Mouse (Mus musculus): ENCODE results near the gene Rab11fip4. TPM values are rescaled to one million over a fixed set of nuclear protein-coding genes. Genes with fewer than 3 reads are reported as not detected.

Rab11fip4 gene
- total and polyA plus RNA-seq, 2 experiments from 2014 or later = 17.4 to 69.3 TPM

- H3K36me3 ChIP-seq (ENCODE audit: insufficient read depth, low read length) = peaks cover 5% of the 10 kb centered on the region; the same call in 1 of the 2 replicates
- H3K27me3 ChIP-seq (ENCODE audit: insufficient read depth, low read length) = no peaks in the 10 kb centered on the region
- ATAC-seq (no peak), DNase-seq (ENCODE audit: low spot score) (no peak)
- H3K4me2 ChIP-seq (ENCODE audit: low read depth, low read length) = no peak overlapping the region
- peaks cover 12% of the 10 kb centered on the region; the same call in 1 of the 2 replicates for H3K4me1 ChIP-seq (ENCODE audit: insufficient read depth, low read length)
- no peak for TF ChIP-seq CTCF (IDR thresholded peaks at IDR 0.05; ENCODE audit: low read depth)
- H3K27ac ChIP-seq = no peak overlapping the region
- H3K9ac ChIP-seq (replicated peaks; ENCODE audit: low read length) = no peak overlapping the region
- WGBS = 79% methylated on average over 5 of the region's 5 CpGs
- H3K4me3 ChIP-seq (ENCODE audit: low read length) = no peak overlapping the region
- no peaks in the 10 kb centered on the region for H3K9me3 ChIP-seq (ENCODE audit: low read length)
Observed at GRCm38 (mm10) chr11:79679929-79680328, 88.9 kb downstream of the Rab11fip4 start.

GRCm38 (mm10) chr11:79680559-79680958 lies 89.5 kb downstream of the Rab11fip4 start:
- TF ChIP-seq CTCF (IDR thresholded peaks at IDR 0.05; ENCODE audit: low read depth) = no peak
- no peak for DNase-seq (ENCODE audit: low spot score)
- Histone ChIP-seq H3K4me1 (ENCODE audit: insufficient read depth, low read length) (peaks cover 8% of the 10 kb centered on the region; the same call in 1 of the 2 replicates), H3K4me2 (ENCODE audit: low read depth, low read length) (no peak overlapping the region), H3K27me3 (ENCODE audit: insufficient read depth, low read length) (no peaks in the 10 kb centered on the region), H3K36me3 (ENCODE audit: insufficient read depth, low read length) (peaks cover 5% of the 10 kb centered on the region; the same call in 1 of the 2 replicates), H3K4me3 (ENCODE audit: low read length) (no peak overlapping the region), H3K9ac (replicated peaks; ENCODE audit: low read length) (no peak overlapping the region), H3K27ac (no peak overlapping the region), H3K9me3 (ENCODE audit: low read length) (no peaks in the 10 kb centered on the region)
- no peak for ATAC-seq
- 94% methylated on average over 11 of the region's 11 CpGs for WGBS

DNA sequence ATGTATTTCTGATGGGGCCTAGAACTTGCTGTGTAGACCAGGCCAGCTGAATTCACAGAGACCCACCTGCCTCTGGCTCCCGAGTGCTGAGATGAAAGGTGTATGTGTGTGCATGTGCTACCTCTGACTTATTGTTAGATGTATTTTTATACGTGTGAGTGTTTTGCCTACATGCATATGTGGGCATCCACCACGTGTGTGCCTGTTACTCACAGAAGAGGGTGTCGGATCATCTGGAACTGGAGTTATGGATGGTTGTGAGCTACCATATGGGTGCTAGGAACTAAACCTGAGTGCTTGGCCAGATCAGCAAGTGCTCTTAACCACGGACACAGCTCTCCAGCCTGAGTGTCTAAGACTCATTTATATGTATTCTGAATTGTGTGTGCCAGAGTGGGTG lies 90.2 kb downstream of the Rab11fip4 start:
- Histone ChIP-seq H3K9me3 (ENCODE audit: low read length) (no peaks in the 10 kb centered on the region), H3K4me3 (ENCODE audit: low read length) (no peak overlapping the region), H3K4me1 (ENCODE audit: insufficient read depth, low read length) (0 out of 2 replicates have a peak, but pooled peaks cover 1% of the 10 kb centered on the region), H3K27ac (no peak overlapping the region), H3K9ac (replicated peaks; ENCODE audit: low read length) (no peak overlapping the region), H3K4me2 (ENCODE audit: low read depth, low read length) (no peak overlapping the region), H3K36me3 (ENCODE audit: insufficient read depth, low read length) (peaks cover 5% of the 10 kb centered on the region; the same call in 1 of the 2 replicates), H3K27me3 (ENCODE audit: insufficient read depth, low read length) (no peaks in the 10 kb centered on the region)
- WGBS = 88% methylated on average over 5 of the region's 5 CpGs
- DNase-seq (ENCODE audit: low spot score) = no peak
- no peak for TF ChIP-seq CTCF (IDR thresholded peaks at IDR 0.05; ENCODE audit: low read depth)
- no peak for ATAC-seq

DNA sequence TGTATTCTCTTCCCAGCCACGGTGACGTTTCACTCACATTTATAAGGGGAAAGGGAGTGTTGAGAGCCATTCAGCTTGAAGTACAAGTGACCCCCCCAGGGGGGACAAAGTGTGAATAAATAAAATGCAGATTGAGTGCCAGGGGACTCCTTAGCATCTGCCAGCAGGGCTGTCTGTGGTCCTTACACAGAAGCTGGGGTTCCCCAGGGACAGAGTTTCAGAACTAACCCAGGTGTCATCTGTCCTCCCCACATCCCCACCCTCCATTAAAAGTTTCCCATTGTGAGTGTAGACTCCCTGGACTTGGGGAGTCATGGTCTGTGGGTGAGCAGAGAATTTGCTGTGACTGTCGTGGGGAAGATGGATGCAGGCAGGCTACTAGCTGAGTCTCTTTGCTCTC lies 90.8 kb downstream of the Rab11fip4 start:
- WGBS = 54% methylated on average over 3 of the region's 3 CpGs
- Histone ChIP-seq H3K27ac (no peak overlapping the region), H3K4me1 (ENCODE audit: insufficient read depth, low read length) (no peaks in the 10 kb centered on the region), H3K27me3 (ENCODE audit: insufficient read depth, low read length) (no peaks in the 10 kb centered on the region), H3K9ac (replicated peaks; ENCODE audit: low read length) (no peak overlapping the region), H3K36me3 (ENCODE audit: insufficient read depth, low read length) (peaks cover 5% of the 10 kb centered on the region; the same call in 1 of the 2 replicates), H3K4me2 (ENCODE audit: low read depth, low read length) (no peak overlapping the region), H3K9me3 (ENCODE audit: low read length) (no peaks in the 10 kb centered on the region), H3K4me3 (ENCODE audit: low read length) (no peak overlapping the region)
- ATAC-seq (no peak), DNase-seq (ENCODE audit: low spot score) (no peak)
- TF ChIP-seq CTCF (IDR thresholded peaks at IDR 0.05; ENCODE audit: low read depth) = no peak

DNA sequence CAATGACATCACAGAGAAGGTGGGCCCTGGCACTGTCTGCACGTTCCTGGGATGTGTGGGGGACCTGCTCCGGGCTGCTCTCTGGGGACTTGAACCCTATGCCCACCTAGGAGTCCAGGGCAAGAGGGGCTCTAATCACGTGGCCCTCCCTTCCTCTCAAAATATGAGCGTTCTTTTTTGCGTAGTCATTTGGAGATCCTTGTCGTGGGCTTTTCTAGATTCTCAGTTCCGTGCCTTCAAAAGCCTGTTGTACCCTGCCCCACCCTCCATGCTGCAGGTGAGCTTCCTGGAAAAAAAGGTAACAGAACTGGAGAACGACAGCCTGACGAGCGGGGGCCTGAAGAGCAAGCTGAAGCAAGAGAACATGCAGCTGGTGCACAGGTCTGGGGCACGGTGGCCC lies 94.1 kb downstream of the Rab11fip4 start:
- no peaks in the 10 kb centered on the region for H3K9me3 ChIP-seq (ENCODE audit: low read length)
- H3K36me3 ChIP-seq (ENCODE audit: insufficient read depth, low read length) = peaks cover 15% of the 10 kb centered on the region; the same call in 1 of the 2 replicates
- H3K9ac ChIP-seq (replicated peaks; ENCODE audit: low read length) = no peak overlapping the region

DNA sequence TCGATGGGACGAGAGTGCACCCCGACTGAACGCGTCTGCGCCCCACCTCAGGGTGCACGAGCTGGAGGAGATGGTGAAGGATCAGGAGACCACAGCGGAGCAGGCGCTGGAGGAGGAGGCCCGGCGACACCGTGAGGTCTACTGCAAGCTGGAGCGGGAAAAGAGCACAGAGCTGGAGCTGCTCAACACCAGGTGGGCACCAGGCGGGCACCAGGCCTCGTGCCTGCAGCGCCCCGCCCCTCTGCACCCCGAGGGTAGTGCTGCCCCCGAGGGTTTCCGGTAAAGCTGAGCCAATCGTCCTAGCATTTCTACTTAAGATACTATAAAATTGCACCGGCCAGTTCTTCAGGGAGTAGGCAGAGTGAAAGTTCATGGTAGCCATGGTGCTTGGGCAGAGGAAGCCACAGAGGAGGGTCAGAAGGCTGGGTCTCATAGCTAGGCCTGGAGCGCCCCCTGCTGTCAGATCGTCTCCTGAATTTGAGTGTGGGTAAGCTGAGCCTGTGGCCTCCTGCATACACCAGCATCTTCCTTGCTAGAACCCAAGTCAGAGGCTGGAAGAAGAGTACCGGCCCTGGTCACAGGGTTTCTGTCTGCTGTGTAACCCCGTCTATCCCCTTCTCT lies 95.6 kb downstream of the Rab11fip4 start:
- 66% methylated on average over 26 of the region's 26 CpGs for WGBS
- Histone ChIP-seq H3K9me3 (ENCODE audit: low read length) (no peaks in the 10 kb centered on the region), H3K9ac (replicated peaks; ENCODE audit: low read length) (no peak overlapping the region), H3K4me1 (ENCODE audit: insufficient read depth, low read length) (no peaks in the 10 kb centered on the region), H3K4me3 (ENCODE audit: low read length) (no peak overlapping the region), H3K27me3 (ENCODE audit: insufficient read depth, low read length) (no peaks in the 10 kb centered on the region), H3K27ac (no peak overlapping the region), H3K4me2 (ENCODE audit: low read depth, low read length) (no peak overlapping the region), H3K36me3 (ENCODE audit: insufficient read depth, low read length) (peaks cover 22% of the 10 kb centered on the region)
- ATAC-seq (peak; percentile 83), DNase-seq (ENCODE audit: low spot score) (peak; percentile 93)
- TF ChIP-seq CTCF (IDR thresholded peaks at IDR 0.05; ENCODE audit: low read depth) = peak; percentile 88

More for the DNA sequence above, 94.1 kb downstream of the Rab11fip4 start:
- no peak for TF ChIP-seq CTCF (IDR thresholded peaks at IDR 0.05; ENCODE audit: low read depth)
- ATAC-seq (no peak), DNase-seq (ENCODE audit: low spot score) (no peak)
- H3K27me3 ChIP-seq (ENCODE audit: insufficient read depth, low read length) = no peaks in the 10 kb centered on the region
- H3K4me1 ChIP-seq (ENCODE audit: insufficient read depth, low read length) = no peaks in the 10 kb centered on the region
- 87% methylated on average over 11 of the region's 11 CpGs for WGBS
- H3K27ac ChIP-seq = no peak overlapping the region
- no peak overlapping the region for H3K4me2 ChIP-seq (ENCODE audit: low read depth, low read length)
- H3K4me3 ChIP-seq (ENCODE audit: low read length) = no peak overlapping the region

DNA sequence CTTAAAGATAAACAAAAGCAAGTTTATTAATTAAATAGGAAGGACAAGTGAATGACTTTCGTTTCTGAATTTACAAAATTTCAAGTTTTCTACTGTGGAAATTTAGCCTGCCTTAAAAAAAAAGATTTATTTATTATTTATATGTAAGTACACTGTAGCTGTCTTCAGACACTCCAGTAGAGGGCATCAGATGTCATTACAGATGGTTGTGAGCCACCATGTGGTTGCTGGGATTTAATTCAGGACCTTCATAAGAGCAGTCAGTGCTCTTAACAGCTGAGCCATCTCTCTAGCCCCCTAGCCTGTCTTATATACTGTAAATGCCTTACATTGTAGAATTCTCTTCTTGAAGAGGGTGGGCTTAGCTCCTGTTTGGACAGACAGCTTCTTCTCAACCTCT lies 98.9 kb downstream of the Rab11fip4 start:
- no peak overlapping the region for H3K27ac ChIP-seq
- H3K9ac ChIP-seq (replicated peaks; ENCODE audit: low read length) = no peak overlapping the region
- no peaks in the 10 kb centered on the region for H3K9me3 ChIP-seq (ENCODE audit: low read length)
- TF ChIP-seq CTCF (IDR thresholded peaks at IDR 0.05; ENCODE audit: low read depth) = peak; percentile 45
- H3K27me3 ChIP-seq (ENCODE audit: insufficient read depth, low read length) = no peaks in the 10 kb centered on the region
- ATAC-seq (no peak), DNase-seq (ENCODE audit: low spot score) (no peak)
- peaks cover 33% of the 10 kb centered on the region for H3K36me3 ChIP-seq (ENCODE audit: insufficient read depth, low read length)
- H3K4me1 ChIP-seq (ENCODE audit: insufficient read depth, low read length) = no peaks in the 10 kb centered on the region
- no peak overlapping the region for H3K4me3 ChIP-seq (ENCODE audit: low read length)
- WGBS = 84% methylated on average over 1 of the region's 1 CpGs
- no peak overlapping the region for H3K4me2 ChIP-seq (ENCODE audit: low read depth, low read length)

Data from hindbrain, postnatal 0 days (tissue).